Mouse (Mus musculus) embryonic stem cell, embryonic (primary cell): Measurements from ENCODE around the gene Cep85l.

Experiments used
- CTCF ChIA-PET, 4 experiments: fragments of 300-600 bp in 2 of 4; fragments of 350-600 bp in 2 of 4; sonication (Branson Sonifier 250); formaldehyde crosslinking; loops; one replicate each; lab custom pipeline; 2022; ENCODE audit warnings: inconsistent platforms in 2 of 4; lab: Charles Lee
- POLR2A ChIA-PET, 4 experiments: fragments of 300-600 bp in 2 of 4; fragments of 350-600 bp in 2 of 4; sonication (Branson Sonifier 250); formaldehyde crosslinking; loops; one replicate each; lab custom pipeline; 2022; ENCODE audit warnings: antibody characterized with exemption in 4 of 4, inconsistent platforms in 1 of 4; lab: Charles Lee

Gene Cep85l

DNA sequence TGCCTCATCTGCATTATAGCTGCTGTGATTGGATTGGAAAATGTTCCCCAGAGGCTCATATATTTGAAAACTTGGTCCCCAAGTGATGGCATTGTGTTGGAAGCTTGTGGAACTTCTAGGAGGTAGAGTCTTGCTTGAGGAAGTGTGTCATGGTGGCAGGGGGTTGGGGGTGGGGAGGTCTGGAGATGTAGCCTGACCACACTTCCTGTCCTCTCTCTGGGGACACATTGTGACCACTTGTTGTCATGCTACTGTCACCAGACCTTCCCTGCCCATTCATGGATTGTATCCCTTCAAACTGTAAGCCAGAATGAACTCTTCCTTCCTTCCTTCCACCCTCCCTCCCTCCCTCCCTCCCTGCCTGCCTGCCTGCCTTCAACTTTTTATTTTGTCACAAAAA is 22.5 kb upstream of the Cep85l start:
- CTCF ChIA-PET: no interaction called here

DNA sequence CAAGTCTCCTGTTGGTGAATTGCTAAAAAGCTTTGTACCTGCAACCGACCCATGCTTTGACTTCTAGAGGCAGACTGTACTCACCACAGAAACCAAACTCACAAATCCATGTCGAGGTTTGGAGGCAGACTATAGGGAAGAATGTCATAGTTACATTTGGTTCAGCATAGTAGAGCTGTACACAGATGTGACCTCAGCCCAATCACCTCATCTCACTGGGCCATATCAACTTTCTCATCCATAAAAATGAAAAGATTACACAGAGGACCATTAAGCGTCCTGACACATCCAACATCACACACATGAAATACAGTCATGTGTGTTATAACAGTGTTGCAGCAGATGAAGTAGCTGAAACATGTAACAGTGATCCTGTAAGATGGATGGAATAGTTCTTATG is 19.3 kb upstream of the Cep85l start:
- POLR2A ChIA-PET: no interaction called here
- CTCF ChIA-PET: no interaction called here

More for the DNA sequence above, 22.5 kb upstream of the Cep85l start:
- POLR2A ChIA-PET: interaction anchor here in 2 of 4 experiments (0.6 to 2.5 kb wide), 3 partner anchors 9 to 195 kb away, joined by 3 to 10 read pairs (median 4); partner anchors contain the start of gene Cep85l (in 1 of the 2)

DNA sequence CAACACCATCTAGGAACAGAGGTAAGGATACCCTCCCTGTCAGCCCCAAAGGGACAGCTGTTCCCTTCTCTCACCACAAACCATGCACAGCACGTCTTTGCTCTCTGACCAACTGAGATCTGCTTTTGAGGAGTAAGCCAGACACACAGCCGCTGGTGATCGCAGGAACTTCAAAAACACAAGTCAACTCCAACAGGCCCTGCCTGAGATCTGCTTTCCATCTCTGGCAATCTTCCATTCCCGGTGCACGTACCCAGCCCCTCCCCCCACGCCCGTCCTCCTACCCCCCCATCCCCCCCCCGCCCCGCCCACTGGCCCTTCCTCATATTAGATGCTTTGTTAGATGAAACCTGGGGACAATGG is 18.8 kb upstream of the Cep85l start:
- ChIA-PET POLR2A (no interaction called here), CTCF (no interaction called here)

DNA sequence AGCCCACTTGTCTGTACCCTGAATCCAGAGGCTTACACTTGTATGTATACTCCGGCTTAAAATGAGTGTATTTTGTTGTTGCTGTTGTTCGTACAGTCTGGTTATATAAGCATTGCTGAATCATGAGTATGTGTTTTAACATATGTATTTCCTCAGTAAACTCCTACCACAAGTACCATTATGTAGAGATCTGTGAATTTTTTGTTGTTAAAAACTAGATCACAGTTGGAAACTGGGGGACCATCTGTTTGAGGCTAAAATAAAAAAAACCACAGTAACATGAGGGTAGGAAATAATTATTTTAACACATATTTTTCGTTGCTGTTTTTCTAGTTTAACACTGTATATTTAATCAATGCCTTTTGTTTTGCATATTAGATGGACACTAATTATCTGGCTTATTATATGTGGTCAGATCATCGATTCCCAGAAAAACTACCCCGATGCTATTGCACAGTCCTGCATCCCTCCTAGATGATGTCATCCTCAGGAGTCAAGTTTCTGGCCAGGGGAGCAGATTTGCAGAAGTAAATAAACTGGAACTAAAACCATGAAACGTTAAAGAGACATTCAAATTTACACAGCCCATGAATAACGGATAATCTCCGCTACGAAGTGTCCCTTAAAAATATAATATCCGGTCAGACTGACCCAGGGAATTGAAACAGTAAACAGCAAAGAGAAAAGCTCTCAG is 18.2 kb upstream of the Cep85l start:
- CTCF ChIA-PET: interaction anchor here in 1 of 4 experiments (1.0 kb wide), 1 partner anchor 51 kb away, joined by 3 read pairs; no protein-coding TSS in a partner anchor
- POLR2A ChIA-PET: no interaction called here

DNA sequence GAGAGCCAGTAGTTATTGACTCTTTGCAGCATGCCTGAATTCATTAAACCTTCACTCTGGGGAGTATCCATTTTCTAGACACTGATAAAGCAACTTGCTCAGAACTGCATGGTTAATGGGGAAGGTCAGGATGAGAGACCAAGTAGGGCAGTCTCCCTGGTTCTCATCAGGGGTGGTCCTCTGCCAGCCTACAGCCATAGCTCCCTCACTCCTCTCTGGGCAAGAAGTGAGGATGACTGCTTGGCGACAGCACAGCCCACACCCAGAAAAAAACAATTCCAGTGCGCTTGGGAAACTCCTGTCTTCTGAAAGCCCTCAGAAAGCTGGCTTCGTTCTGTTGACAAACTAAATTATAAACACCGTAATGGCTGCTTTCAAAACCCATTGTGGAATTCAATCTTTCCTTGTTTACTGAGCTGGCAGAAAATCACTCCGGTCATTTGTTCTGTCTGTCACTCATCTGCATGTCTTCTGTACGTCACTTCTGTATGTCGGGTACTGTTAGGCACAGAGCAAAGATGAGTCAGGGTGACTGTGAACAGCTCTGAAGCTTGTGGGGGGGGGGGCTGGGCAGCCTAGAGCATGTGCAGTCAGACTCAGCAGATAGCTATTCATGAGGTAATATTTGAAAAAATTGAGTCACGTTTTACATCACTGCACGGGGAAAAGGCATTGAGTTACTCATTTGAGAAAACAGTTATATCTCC is 15.3 kb upstream of the Cep85l start:
- ChIA-PET CTCF (no interaction called here), POLR2A (interaction anchor here in 2 of 4 experiments (1.4 to 2.1 kb wide), 4 partner anchors 15 to 202 kb away, joined by 3 to 6 read pairs (median 4); partner anchors contain the start of gene Cep85l (in 2 of the 2))

DNA sequence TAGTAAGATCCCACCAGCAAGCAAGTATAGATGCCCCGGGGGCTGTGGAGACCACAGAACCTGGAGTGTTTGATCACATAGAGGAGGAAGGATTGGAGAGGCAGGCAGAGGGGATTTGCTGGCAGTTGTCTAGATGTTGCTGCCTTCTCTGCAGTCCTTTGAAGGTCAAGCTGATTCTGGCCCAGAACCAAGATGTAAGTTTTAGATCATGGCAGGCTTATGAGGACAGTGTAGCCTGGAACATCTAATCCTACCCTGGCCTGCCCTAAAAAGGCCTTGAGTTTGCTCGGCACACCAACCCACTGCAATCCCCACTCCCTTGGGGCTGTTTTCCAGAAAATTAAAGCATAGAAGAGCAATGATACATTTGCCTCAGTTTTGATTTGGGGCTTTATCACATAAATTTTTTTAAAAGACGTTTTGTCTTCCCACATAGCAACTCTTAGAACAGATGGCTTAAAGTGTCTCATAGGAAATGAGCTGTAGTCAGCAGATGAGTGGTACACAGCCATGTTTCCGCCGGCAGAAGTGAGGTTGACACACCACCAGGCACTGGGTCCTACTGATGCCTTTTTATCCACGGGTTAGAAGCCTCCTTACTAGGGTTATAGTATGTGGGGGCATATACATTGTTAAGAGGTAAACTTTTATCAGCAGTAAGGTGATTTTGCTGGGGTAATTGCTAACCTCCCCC is 8.6 kb upstream of the Cep85l start:
- ChIA-PET POLR2A (interaction anchor here in 1 of 4 experiments (1.8 kb wide), 1 partner anchor 9 kb away, joined by 4 read pairs; the partner anchor contains the start of gene Cep85l), CTCF (no interaction called here)

DNA sequence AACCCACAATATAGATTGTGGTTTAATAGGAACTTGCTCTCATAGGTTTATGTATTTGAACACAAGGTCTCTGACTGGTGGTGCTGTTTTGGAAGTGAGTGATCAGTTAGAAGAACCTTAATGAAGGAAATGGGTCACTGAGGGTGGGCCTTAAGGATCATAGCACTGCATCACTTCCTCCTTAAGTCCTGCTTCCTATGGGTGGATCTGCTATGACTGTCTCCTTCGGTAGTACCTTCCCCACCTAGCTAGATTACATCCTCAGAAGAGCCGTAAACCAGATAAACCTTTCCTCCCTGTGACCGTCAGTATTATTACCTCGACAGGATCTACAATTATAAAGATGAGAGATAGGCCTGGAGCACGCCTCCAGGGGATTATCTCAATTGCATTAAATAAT is 5.7 kb upstream of the Cep85l start:
- CTCF ChIA-PET: interaction anchor here in 2 of 4 experiments (0.7 to 0.8 kb wide), 2 partner anchors 184 to 521 kb away, joined by 9 to 12 read pairs; no protein-coding TSS in a partner anchor
- POLR2A ChIA-PET: no interaction called here

DNA sequence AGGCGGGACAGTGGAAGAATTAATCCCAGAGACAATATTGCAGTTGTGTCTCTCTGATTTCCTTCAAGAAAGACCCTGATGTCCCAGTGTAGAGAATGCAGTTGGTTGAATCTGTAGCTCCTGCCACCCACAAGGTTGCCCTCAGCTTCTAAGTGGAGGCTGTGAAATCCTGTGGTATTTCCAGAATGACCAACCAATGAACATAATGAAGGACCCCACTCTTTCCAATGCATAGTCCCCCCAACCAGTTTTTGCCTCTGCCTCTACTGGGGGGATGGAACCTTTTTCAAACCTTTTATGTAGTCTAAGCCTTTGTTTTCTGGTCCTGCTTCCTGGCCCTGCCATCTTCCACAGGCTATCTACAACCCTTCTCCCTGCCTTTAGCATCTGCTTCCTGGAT is 5.1 kb upstream of the Cep85l start:
- ChIA-PET CTCF (no interaction called here), POLR2A (no interaction called here)

DNA sequence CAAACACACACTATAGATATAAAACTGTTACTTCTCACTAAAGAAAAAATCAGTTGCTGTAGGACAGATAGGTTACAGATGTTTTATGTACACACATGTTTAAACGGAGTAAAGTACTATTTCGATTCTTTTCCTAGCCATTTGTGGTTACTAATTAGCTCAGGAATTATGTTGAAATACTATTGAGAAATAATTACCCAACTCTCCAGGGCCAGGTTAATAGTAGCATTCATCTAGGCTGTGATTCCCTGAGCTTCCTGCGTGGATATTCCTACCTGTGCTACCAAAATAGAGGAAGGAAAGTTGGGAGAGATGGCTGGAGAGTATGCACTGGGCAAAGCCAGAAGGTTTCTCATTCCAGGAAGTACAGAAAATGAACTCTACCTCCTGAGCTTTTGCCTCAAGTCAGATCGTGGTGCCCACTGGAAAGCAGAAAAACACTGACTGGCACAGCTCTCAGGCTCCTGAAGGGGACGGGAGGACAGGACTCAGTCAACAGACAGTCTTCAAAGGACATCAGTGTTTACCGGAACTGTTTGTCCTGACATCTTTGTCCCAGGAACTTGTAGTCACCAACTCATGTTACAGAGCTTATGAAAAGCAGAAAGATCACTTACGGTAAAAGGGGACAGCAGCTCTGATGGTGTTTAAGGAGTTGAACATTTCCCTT is 3.1 kb upstream of the Cep85l start:
- ChIA-PET CTCF (interaction anchor here in 1 of 4 experiments (0.9 kb wide), 1 partner anchor 36 kb away, joined by 3 read pairs; no protein-coding TSS in a partner anchor), POLR2A (no interaction called here)

DNA sequence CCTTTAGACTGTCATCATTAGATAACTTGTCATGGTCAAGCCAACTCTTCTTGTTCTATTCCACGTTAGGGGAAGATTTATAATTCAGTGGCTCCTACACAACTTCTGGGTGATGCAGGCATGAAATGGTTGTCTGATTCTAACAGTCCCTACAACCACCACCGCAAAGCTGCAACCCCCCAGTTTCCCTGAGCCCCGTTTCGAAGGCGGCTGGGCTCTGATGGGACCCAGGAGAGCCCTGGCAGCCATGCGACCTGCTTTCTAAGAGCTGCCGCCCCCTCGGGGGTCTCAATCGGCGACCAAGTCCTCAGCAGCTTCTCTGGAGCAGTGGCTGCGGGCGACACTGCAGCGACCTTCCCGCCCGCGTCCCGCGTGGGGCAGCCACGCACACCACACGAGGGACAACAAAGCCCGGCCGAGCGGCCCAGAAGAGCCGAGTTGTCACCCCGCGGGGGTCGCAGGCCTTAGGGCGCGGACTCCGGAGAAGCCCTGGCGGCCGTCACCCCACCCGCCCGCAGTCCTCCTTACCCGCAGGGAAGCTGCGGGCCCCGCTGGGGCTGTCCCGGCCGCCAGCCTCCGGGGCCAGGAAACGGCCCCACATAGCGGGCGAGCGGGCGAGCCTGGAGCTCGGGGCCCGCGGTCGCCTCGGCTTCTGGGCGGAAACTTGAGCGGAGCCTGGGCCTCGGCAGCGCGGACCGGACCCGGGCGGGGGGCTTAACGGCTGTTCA is 602 bp downstream of the Cep85l start:
- POLR2A ChIA-PET: interaction anchor here (0.5 to 2.3 kb wide), 27 partner anchors 9 to 458 kb away, joined by 3 to 15 read pairs (median 4); partner anchors contain the start of genes Mcm9 (in 3 of the 4) and Pln (in 1 of the 4)
- CTCF ChIA-PET: interaction anchor here in 2 of 4 experiments (1.1 to 2.0 kb wide), 4 partner anchors 30 to 130 kb away, joined by 3 to 6 read pairs (median 4); no protein-coding TSS in a partner anchor

DNA sequence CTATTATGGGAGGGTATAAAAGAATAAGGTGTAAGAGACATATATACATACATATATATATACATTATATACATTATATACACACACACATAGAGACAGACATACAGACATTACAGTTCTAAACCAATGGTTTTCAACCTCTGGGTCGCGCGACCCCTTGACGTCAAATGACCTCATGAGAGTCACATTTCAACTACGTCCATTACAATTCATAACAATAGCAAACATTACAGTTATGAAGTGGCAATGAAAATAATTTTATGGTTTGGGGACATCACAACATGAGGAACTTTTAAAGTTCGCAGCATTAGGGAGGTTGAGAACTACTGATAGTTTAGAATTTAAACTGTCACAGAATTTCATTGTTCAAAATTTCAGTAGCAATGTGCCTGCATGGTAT is 1.5 kb downstream of the Cep85l start:
- ChIA-PET POLR2A (interaction anchor here in 1 of 4 experiments (1.0 to 2.3 kb wide), 5 partner anchors 8 to 251 kb away, joined by 4 to 10 read pairs (median 6); no protein-coding TSS in a partner anchor), CTCF (interaction anchor here in 1 of 4 experiments (0.8 kb wide), 1 partner anchor 32 kb away, joined by 3 read pairs; no protein-coding TSS in a partner anchor)

DNA sequence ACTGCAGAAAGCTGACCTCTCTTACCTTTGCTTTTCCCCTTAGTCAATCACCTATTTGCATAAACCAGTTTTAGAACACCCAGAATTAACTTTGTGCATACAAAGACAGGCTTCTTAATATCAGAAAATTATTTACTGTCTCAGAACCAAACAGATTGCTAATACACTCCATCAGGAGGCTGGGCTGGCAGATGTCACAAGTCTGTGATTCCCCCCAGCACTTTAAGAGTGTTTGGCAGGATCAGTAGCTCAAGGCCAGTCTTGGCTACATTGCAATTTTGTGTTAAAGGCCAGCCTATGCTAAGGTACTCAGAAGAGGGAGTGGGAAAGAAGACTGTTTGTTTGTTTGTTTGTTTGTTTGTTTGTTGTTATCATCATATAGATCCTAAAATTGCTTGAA is 2.7 kb downstream of the Cep85l start:
- POLR2A ChIA-PET: interaction anchor here in 2 of 4 experiments (0.6 to 1.1 kb wide), 3 partner anchors 147 to 886 kb away, joined by 3 read pairs; no protein-coding TSS in a partner anchor
- CTCF ChIA-PET: no interaction called here

DNA sequence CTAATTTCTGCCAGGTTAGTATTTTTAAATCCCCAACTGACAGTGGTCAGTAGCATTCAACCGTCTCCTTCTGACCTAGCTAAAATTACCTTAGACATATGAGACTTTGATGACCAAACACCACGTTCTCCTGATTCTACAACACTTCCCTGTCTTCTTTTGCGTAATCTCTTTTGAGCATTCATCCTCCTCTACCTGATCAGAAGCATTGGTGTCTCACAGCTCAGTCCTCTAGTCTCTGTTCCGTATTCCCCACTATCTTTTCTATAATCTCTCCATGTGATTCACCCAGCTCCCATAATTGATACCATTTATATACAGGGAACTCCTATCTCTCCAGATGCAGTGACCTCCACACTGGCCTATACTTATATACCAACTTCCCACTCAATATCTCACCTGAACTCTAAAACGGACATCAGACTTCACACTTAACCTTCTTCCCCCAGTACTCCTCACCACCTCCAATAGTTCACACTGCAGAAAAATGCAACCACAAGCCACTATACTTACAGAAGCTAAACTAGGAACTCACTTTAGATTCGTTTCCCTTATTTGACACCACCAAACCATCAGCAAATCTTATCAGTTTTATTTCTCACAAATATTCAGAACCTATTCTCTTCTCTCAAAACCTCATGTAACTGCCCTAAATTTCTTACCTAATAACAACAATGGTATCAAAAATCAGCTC is 5.7 kb downstream of the Cep85l start:
- POLR2A ChIA-PET: interaction anchor here in 1 of 4 experiments (0.6 kb wide), 1 partner anchor 1091 kb away, joined by 3 read pairs; no protein-coding TSS in a partner anchor
- CTCF ChIA-PET: no interaction called here

DNA sequence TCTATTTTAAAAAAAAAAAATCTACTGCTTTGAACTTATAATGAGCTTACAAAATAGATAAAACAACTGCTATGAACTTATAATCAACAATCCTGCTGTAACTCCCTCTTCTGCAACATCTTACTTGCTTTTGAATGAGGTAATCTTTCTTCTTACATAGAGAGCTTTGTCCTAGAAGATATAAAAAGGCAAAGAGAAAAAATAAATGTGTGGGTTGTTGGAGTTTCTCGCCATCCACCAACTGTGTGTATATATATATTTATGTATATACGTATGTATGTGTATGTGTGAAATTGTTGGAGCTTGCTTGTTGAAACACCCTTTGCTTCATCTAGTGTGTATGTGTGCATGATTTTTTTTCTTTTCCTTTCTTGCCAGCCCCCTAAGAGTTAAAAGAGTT is 12.5 kb downstream of the Cep85l start:
- ChIA-PET POLR2A (interaction anchor here in 1 of 4 experiments (1.2 kb wide), 1 partner anchor 13 kb away, joined by 3 read pairs; the partner anchor contains the start of gene Cep85l), CTCF (interaction anchor here in 1 of 4 experiments (0.5 kb wide), 1 partner anchor 879 kb away, joined by 4 read pairs; no protein-coding TSS in a partner anchor)

DNA sequence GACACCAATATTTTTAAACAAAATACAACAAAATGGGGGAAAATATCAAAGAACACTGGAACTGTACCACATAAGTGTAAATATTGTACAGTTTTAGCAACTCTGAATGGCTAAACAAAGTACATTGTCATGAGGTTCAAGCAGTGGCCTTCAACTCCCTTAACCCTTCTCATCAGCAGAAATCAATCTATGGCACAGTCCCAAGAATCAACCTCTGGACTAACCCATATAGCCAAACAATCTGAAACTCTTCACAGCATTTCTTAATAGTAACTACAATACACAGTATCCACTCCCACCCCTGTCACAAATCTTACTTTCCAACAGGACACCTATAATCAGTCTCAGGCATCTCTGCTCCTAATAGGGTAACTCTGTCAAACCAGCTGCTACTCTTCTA is 15.4 kb downstream of the Cep85l start:
- ChIA-PET CTCF (no interaction called here), POLR2A (no interaction called here)

DNA sequence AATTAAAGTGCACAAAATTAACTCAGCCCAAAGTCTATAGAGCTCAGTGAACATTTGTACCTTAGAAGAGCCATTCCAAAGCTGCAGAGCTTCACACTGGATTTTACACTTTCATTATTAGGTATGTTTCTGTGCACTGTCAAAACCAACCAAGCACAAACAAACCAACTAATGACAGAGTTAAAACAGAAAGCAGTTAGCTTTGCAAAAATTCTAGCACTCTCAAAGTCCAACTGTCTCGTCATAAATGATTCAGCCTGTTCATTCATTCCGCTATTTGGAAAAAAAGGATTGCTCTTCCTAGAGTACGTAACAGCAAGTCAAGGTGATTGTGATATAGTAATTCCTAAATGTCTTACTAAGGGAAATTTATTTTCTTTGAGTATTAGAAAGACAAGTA is 20.7 kb downstream of the Cep85l start:
- ChIA-PET CTCF (interaction anchor here in 2 of 4 experiments (0.6 to 1.0 kb wide), 2 partner anchors 21 to 624 kb away, joined by 3 to 5 read pairs; no protein-coding TSS in a partner anchor), POLR2A (no interaction called here)

DNA sequence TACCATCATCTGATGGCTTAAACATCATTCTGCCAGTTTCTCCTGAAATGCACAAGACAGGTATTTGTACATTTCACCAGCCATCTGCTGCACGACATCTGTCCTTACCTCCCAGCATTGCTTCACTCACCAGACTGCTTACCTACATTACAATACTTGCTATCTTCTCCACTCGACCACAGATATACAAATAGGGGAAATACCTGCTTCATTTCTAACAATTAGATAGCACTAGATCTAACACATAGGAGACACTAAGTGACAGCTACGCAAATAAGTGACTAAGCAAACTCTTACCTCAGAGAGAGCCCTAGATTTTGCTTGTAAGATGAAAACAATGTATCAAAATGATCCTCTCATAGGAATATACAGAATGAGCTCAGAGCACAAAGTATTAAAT is 26.1 kb downstream of the Cep85l start:
- POLR2A ChIA-PET: interaction anchor here in 1 of 4 experiments (0.6 to 0.7 kb wide), 2 partner anchors 10 to 289 kb away, joined by 4 read pairs; no protein-coding TSS in a partner anchor
- CTCF ChIA-PET: no interaction called here
